Mouse (Mus musculus) kidney, adult 2 months (tissue): ENCODE measurements around the gene Msl2.

Experiments
- CTCF ChIP-seq: fragments of 200-500 bp; conservative IDR thresholded peaks from 2 replicates; pipeline ENCODE4 v1.5.1; 2011; ENCODE audit warnings: low read depth, mild to moderate bottlenecking, control low read depth, low read length, moderate library complexity, mixed read lengths; ENCODE audit not compliant: insufficient read depth, insufficient read length
- POLR2A ChIP-seq: fragments of 200-500 bp; IDR thresholded peaks from one replicate; pipeline ENCODE4 v1.6.1; 2011; ENCODE audit warnings: low read depth, low read length, control low read depth

GRCm38 (mm10) chr9:101033761-101034447 lies 40.0 kb upstream of the Msl2 start:
- no peak for TF ChIP-seq POLR2A
- TF ChIP-seq CTCF, result no peak
